Mouse (Mus musculus): ENCODE data around the gene Timm9.
"Not testable (repeated sequence)": the region's sequence is repeated elsewhere in the genome, so short reads cannot be mapped to it uniquely, and the experiment has no call there.

Timm9 gene

DNA sequence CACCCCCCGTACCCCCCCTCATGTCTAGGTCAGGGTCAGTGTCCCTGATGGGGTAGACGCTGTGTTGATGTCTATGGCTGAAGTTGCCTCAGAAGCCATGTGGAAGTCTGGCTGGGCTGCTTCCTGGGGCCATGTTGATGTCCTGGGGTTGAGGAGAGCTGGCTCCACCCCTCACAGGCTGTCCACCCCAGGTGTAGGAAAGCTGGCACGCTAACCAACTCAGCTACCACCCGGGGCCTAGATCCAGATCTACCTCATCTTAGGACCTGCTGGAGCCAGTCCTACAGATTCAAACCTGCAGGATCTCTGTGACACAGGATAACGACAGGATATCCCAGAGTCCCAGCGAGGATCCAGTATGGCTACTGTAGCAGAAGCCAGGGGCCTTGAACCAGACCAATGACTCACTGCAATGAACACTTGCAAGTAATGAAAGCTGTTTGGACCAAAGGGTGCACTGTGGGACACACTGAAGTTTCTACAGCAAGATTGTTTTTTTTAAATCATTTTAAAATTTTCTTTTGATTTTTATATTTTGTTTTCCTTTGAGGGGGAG is 29.2 kb downstream of the Timm9 start:
- DNase-seq (ENCODE audit: low spot score in 2 of 2): no peak

DNA sequence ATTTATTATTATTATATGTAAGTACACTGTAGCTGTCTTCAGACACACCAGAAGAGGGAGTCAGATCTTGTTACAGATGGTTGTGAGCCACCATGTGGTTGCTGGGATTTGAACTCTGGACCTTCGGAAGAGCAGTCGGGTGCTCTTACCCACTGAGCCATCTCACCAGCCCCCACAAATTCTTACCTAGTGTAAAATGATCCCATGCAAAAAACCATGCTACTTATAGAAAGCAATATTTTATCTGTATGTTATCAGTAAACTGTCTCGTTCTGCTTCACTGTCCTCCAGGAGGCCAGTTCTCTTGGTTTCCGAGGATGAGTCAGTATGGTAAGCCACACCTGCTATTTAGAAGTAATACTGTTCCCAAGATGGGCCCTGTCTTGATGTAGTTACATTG is 32.2 kb downstream of the Timm9 start:
- not testable (repeated sequence) for DNase-seq (ENCODE audit: low spot score in 2 of 2)

DNA sequence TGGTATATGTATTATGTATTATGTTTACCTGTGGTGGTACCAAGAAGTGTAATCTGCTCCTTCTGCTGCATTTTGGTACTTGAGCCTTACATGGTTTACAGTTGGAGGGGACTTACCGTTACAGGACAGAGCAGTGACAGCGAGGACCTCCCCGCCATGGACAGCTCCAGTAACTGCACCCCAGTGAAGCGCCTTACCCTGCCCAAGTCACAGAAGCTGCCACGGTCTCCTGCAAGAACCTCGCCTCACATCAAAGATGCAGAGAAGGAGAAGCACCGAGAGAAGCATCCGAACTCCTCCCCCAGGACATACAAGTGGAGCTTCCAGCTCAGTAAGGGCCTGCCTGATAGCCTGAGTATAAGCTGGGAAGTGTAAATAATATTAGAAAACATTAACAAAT is 50.2 kb downstream of the Timm9 start:
- DNase-seq (ENCODE audit: low spot score in 2 of 2): no peak

All from right cerebral cortex, adult 2 months (tissue).